Mouse (Mus musculus) liver, embryonic 16.5 days (tissue): ENCODE results near the gene Phf11c. TPM values are rescaled to one million over a fixed set of nuclear protein-coding genes. Genes with fewer than 3 reads are reported as not detected.

Source experiments
- ATAC-seq: fragments of 200-750 bp; cut with Nextera tagmentation; 2 replicates; pipeline ENCODE4 v1.8.0; 2017; ENCODE audit warnings: low read depth, mild to moderate bottlenecking, moderate number of reproducible peaks, moderate library complexity
- H3K27ac ChIP-seq: fragments of 300-500 bp; sonication (generic); 2 replicates; pipeline ENCODE4 v1.5.1; 2014; ENCODE audit warnings: mild to moderate bottlenecking, low read length
- H3K27me3 ChIP-seq: fragments of 300-500 bp; sonication (generic); 2 replicates; pipeline ENCODE4 v1.6.1; 2014; ENCODE audit warnings: low read depth, low read length, mixed read lengths; ENCODE audit not compliant: control insufficient read depth, insufficient read depth
- H3K36me3 ChIP-seq: fragments of 300-500 bp; sonication (generic); 2 replicates; pipeline ENCODE4 v1.6.1; 2014; ENCODE audit warnings: mild to moderate bottlenecking; ENCODE audit not compliant: control insufficient read depth, insufficient read depth
- H3K4me1 ChIP-seq: fragments of 300-500 bp; sonication (generic); 2 replicates; pipeline ENCODE4 v1.6.1; 2014; ENCODE audit warnings: low read depth, low read length, mixed read lengths; ENCODE audit not compliant: control insufficient read depth
- H3K4me2 ChIP-seq: fragments of 300-500 bp; sonication (generic); 2 replicates; pipeline ENCODE4 v1.6.1; 2014; ENCODE audit warnings: low read depth, low read length, mixed read lengths
- H3K4me3 ChIP-seq: fragments of 300-500 bp; sonication (generic); 2 replicates; pipeline ENCODE4 v1.5.1; 2014; ENCODE audit warnings: low read depth, mild to moderate bottlenecking, low read length
- H3K9ac ChIP-seq: fragments of 300-500 bp; sonication (generic); 2 replicates; pipeline ENCODE4 v1.6.1; 2014; ENCODE audit warnings: low read depth, low read length
- H3K9me3 ChIP-seq: fragments of 300-500 bp; sonication (generic); replicated peaks from 2 replicates; pipeline ENCODE4 v1.6.1; 2016; ENCODE audit warnings: low read length; ENCODE audit not compliant: control insufficient read depth
- WGBS: fragments of 180-500 bp; shearing (Covaris S2); extraction: QIAGEN DNeasy Blood & Tissue Kit; methylation state at CpG from one replicate; pipeline ENCODE4 v1.1.7; 2014; ENCODE audit not compliant: insufficient replicate concordance; 5-methylcytosine and 5-hydroxymethylcytosine counted together
- polyA plus RNA-seq: library from polyadenylated mRNA; unstranded; fragments of >200 nt; fragmentation: Nextera tagmentation; extraction: Ambion mirVana; gene quantifications from 2 replicates; pipeline ENCODE4 v1.2.1, GENCODE M21; 2015

Phf11c gene
- 0.37 and 0.44 TPM in 2 replicates for polyA plus RNA-seq

- H3K4me1 ChIP-seq, result no peaks in the 10 kb centered on the region
- no peaks in the 10 kb centered on the region for H3K9me3 ChIP-seq
- ATAC-seq, result no peak
- 75% methylated on average over 3 of the region's 3 CpGs for WGBS
- H3K9ac ChIP-seq, result no peak within 1 kb of the TSS
- H3K4me2 ChIP-seq, result no peak within 1 kb of the TSS
- H3K36me3 ChIP-seq, result no peaks in the 10 kb centered on the region
- no peak within 1 kb of the TSS for H3K27ac ChIP-seq
- H3K27me3 ChIP-seq, result no peaks in the 10 kb centered on the region
- no peak within 1 kb of the TSS for H3K4me3 ChIP-seq
Observed at GRCm38 (mm10) chr14:59395281-59395680, at the start of gene Phf11c. TSS of gene Phf11c (minus strand) at chr14:59395381.

GRCm38 (mm10) chr14:59441472-59441805, 46.3 kb upstream of the Phf11c start:
- peak overlapping the region; percentile 94 for H3K9ac ChIP-seq
- H3K4me3 ChIP-seq, result peak overlapping the region; percentile 79
- peak overlapping the region; percentile 87 for H3K4me2 ChIP-seq
- H3K4me1 ChIP-seq, result peaks cover 8% of the 10 kb centered on the region
- 1% methylated on average over 6 of the region's 6 CpGs for WGBS
- peak overlapping the region; percentile 95 for H3K27ac ChIP-seq
- no peak for ATAC-seq
- H3K9me3 ChIP-seq, result no peaks in the 10 kb centered on the region
- H3K36me3 ChIP-seq, result no peaks in the 10 kb centered on the region
- H3K27me3 ChIP-seq, result no peaks in the 10 kb centered on the region

GRCm38 (mm10) chr14:59440558-59441471, 45.6 kb upstream of the Phf11c start, which contains the start of the genes Setdb2 and Cab39l:
TSS of gene Setdb2 (minus strand) at chr14:59440884.
TSS of gene Cab39l (plus strand) at chr14:59440972.
- ATAC-seq, result peak; percentile 99
- Histone ChIP-seq H3K27ac (peak within 1 kb of the TSS; percentile 95), H3K9ac (peak within 1 kb of the TSS; percentile 94), H3K9me3 (no peaks in the 10 kb centered on the region), H3K4me2 (peak within 1 kb of the TSS; percentile 87), H3K4me3 (peak within 1 kb of the TSS; percentile 79), H3K27me3 (no peaks in the 10 kb centered on the region), H3K36me3 (no peaks in the 10 kb centered on the region), H3K4me1 (peaks cover 8% of the 10 kb centered on the region)
- under 1% methylated on average over 66 of the region's 66 CpGs for WGBS

- H3K9ac ChIP-seq, result peak overlapping the region; percentile 94
- peaks cover 8% of the 10 kb centered on the region for H3K4me1 ChIP-seq
- peak overlapping the region; percentile 88 for H3K27ac ChIP-seq
- peak overlapping the region; percentile 79 for H3K4me3 ChIP-seq
- no peak for ATAC-seq
- peak overlapping the region; percentile 81 for H3K4me2 ChIP-seq
- H3K9me3 ChIP-seq, result no peaks in the 10 kb centered on the region
- H3K36me3 ChIP-seq, result no peaks in the 10 kb centered on the region
- H3K27me3 ChIP-seq, result no peaks in the 10 kb centered on the region
- 2% methylated on average over 7 of the region's 7 CpGs for WGBS
Observed at GRCm38 (mm10) chr14:59440039-59440438, 44.9 kb upstream of the Phf11c start.

GRCm38 (mm10) chr14:59438505-59438904, 43.3 kb upstream of the Phf11c start:
- no peak overlapping the region for H3K9ac ChIP-seq
- H3K4me2 ChIP-seq, result no peak overlapping the region
- H3K4me3 ChIP-seq, result no peak overlapping the region
- H3K4me1 ChIP-seq, result peaks cover 12% of the 10 kb centered on the region
- H3K36me3 ChIP-seq, result no peaks in the 10 kb centered on the region
- ATAC-seq, result no peak
- no peak overlapping the region for H3K27ac ChIP-seq
- no peaks in the 10 kb centered on the region for H3K27me3 ChIP-seq
- H3K9me3 ChIP-seq, result no peaks in the 10 kb centered on the region
- WGBS, result 46% methylated on average over 2 of the region's 2 CpGs

- ATAC-seq, result no peak
- Histone ChIP-seq H3K36me3 (no peaks in the 10 kb centered on the region), H3K4me2 (no peak overlapping the region), H3K27me3 (no peaks in the 10 kb centered on the region), H3K4me3 (no peak overlapping the region), H3K9me3 (no peaks in the 10 kb centered on the region), H3K4me1 (peaks cover 12% of the 10 kb centered on the region), H3K27ac (no peak overlapping the region), H3K9ac (no peak overlapping the region)
- 82% methylated on average over 3 of the region's 3 CpGs for WGBS
Observed at GRCm38 (mm10) chr14:59437398-59437797, 42.2 kb upstream of the Phf11c start.

- Histone ChIP-seq H3K36me3 (no peaks in the 10 kb centered on the region), H3K9me3 (no peaks in the 10 kb centered on the region), H3K9ac (no peak overlapping the region), H3K27me3 (no peaks in the 10 kb centered on the region), H3K4me1 (peaks cover 10% of the 10 kb centered on the region), H3K4me3 (no peak overlapping the region), H3K27ac (no peak overlapping the region), H3K4me2 (no peak overlapping the region)
- no peak for ATAC-seq
Observed at GRCm38 (mm10) chr14:59435206-59435605, 40.0 kb upstream of the Phf11c start.

- H3K4me1 ChIP-seq, result peaks cover 4% of the 10 kb centered on the region
- H3K9ac ChIP-seq, result no peak overlapping the region
- no peaks in the 10 kb centered on the region for H3K27me3 ChIP-seq
- H3K4me3 ChIP-seq, result no peak overlapping the region
- WGBS, result 46% methylated on average over 2 of the region's 2 CpGs
- H3K4me2 ChIP-seq, result no peak overlapping the region
- H3K9me3 ChIP-seq, result no peaks in the 10 kb centered on the region
- no peak overlapping the region for H3K27ac ChIP-seq
- no peak for ATAC-seq
- no peaks in the 10 kb centered on the region for H3K36me3 ChIP-seq
Observed at GRCm38 (mm10) chr14:59433902-59434301, 38.7 kb upstream of the Phf11c start.

- Histone ChIP-seq H3K9ac (no peak overlapping the region), H3K4me1 (peaks cover 4% of the 10 kb centered on the region), H3K27me3 (no peaks in the 10 kb centered on the region), H3K9me3 (no peaks in the 10 kb centered on the region), H3K4me3 (no peak overlapping the region), H3K27ac (no peak overlapping the region), H3K36me3 (no peaks in the 10 kb centered on the region), H3K4me2 (no peak overlapping the region)
- WGBS, result 76% methylated on average over 1 of the region's 1 CpGs
- no peak for ATAC-seq
Observed at GRCm38 (mm10) chr14:59430556-59430955, 35.4 kb upstream of the Phf11c start.
